Mouse (Mus musculus): ENCODE results near the gene Ssrp1.
A peak's percentile ranks its signal among the peaks of the same experiment; 100 is the strongest.

The Ssrp1 gene

GRCm38 (mm10) chr2:85088716-85089646 lies 51.9 kb downstream of the Ssrp1 start:
- peak; percentile 91 to 94 for DNase-seq

- DNase-seq: no peak
Observed at GRCm38 (mm10) chr2:85091325-85091724, 54.3 kb downstream of the Ssrp1 start.

GRCm38 (mm10) chr2:85093376-85093775 lies 56.3 kb downstream of the Ssrp1 start:
- peak; percentile 64 to 82 for DNase-seq

GRCm38 (mm10) chr2:85095906-85096305 lies 58.9 kb downstream of the Ssrp1 start:
- peak in 1 of 2 experiments; percentile 9 for DNase-seq

Data from lung, adult 18-20 months (tissue).